Mouse (Mus musculus): ENCODE results near the gene Cabp4. TPM values are rescaled to one million over a fixed set of nuclear protein-coding genes. Genes with fewer than 3 reads are reported as not detected.

The Cabp4 gene
- polyA plus RNA-seq, 1 experiment from 2014 or later: not detected

- no peaks in the 10 kb centered on the region for H3K27me3 ChIP-seq (replicated peaks; ENCODE audit: control insufficient read depth, insufficient read depth, low read length)
- no peak for DNase-seq (ENCODE audit: low spot score)
- no peaks in the 10 kb centered on the region for H3K9me3 ChIP-seq (ENCODE audit: control insufficient read depth, low read length)
- H3K4me2 ChIP-seq (ENCODE audit: low read depth, low read length): no peak overlapping the region
- H3K36me3 ChIP-seq (ENCODE audit: control insufficient read depth, insufficient read depth, low read length): no peaks in the 10 kb centered on the region
- H3K4me3 ChIP-seq (ENCODE audit: low read depth, low read length): no peak overlapping the region
- no peak overlapping the region for H3K27ac ChIP-seq (replicated peaks; ENCODE audit: low read depth, low read length)
- H3K4me1 ChIP-seq (ENCODE audit: control insufficient read depth, insufficient read depth, low read length): peaks cover 16% of the 10 kb centered on the region
- WGBS: 90% methylated on average over 9 of the region's 10 CpGs
- ATAC-seq (ENCODE audit: low read depth): no peak
- no peak overlapping the region for H3K9ac ChIP-seq (ENCODE audit: low read depth, low read length)
Measured at GRCm38 (mm10) chr19:4170723-4171392, 27.0 kb upstream of the Cabp4 start.

DNA sequence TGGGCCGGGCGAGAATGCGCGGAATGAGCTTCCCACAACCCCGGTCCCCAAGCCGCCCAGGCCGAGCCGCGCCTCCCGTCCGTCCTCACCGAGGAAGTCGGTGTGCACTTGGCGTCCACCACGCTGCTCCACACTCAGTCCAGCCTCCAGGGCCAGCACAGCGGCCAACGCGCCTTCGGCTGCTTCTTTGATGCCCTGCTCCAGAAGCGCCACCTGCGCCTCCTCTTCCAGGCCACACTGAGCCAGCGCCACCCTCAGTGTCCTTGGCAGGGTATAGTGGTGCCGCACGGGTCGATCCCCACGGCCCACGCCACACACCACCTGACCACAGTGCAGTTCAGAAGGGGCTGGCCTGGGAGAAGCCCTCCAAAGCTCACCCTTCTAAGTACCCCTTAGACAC is 26.0 kb upstream of the Cabp4 start:
- DNase-seq (ENCODE audit: low spot score) (no peak), ATAC-seq (ENCODE audit: low read depth) (peak; percentile 34)
- no peaks in the 10 kb centered on the region for H3K27me3 ChIP-seq (replicated peaks; ENCODE audit: control insufficient read depth, insufficient read depth, low read length)
- peak overlapping the region; percentile 87 for H3K9ac ChIP-seq (ENCODE audit: low read depth, low read length)
- 7% methylated on average over 18 of the region's 27 CpGs for WGBS
- peak overlapping the region; percentile 55 for H3K4me3 ChIP-seq (ENCODE audit: low read depth, low read length)
- peaks cover 11% of the 10 kb centered on the region for H3K4me1 ChIP-seq (ENCODE audit: control insufficient read depth, insufficient read depth, low read length)
- peak overlapping the region; percentile 96 for H3K4me2 ChIP-seq (ENCODE audit: low read depth, low read length)
- no peaks in the 10 kb centered on the region for H3K36me3 ChIP-seq (ENCODE audit: control insufficient read depth, insufficient read depth, low read length)
- H3K9me3 ChIP-seq (ENCODE audit: control insufficient read depth, low read length): no peaks in the 10 kb centered on the region
- H3K27ac ChIP-seq (replicated peaks; ENCODE audit: low read depth, low read length): peak overlapping the region; percentile 90

- no peaks in the 10 kb centered on the region for H3K27me3 ChIP-seq (replicated peaks; ENCODE audit: control insufficient read depth, insufficient read depth, low read length)
- peak overlapping the region; percentile 96 for H3K4me2 ChIP-seq (ENCODE audit: low read depth, low read length)
- H3K36me3 ChIP-seq (ENCODE audit: control insufficient read depth, insufficient read depth, low read length): no peaks in the 10 kb centered on the region
- peaks cover 11% of the 10 kb centered on the region for H3K4me1 ChIP-seq (ENCODE audit: control insufficient read depth, insufficient read depth, low read length)
- DNase-seq (ENCODE audit: low spot score) (peak; percentile 99), ATAC-seq (ENCODE audit: low read depth) (peak; percentile 96)
- under 1% methylated on average over 41 of the region's 43 CpGs for WGBS
- H3K9ac ChIP-seq (ENCODE audit: low read depth, low read length): peak overlapping the region; percentile 87
- peak overlapping the region; percentile 55 for H3K4me3 ChIP-seq (ENCODE audit: low read depth, low read length)
- H3K27ac ChIP-seq (replicated peaks; ENCODE audit: low read depth, low read length): peak overlapping the region; percentile 90
- H3K9me3 ChIP-seq (ENCODE audit: control insufficient read depth, low read length): no peaks in the 10 kb centered on the region
Measured at GRCm38 (mm10) chr19:4169378-4169784, 25.5 kb upstream of the Cabp4 start.

GRCm38 (mm10) chr19:4166678-4167476 is 23.0 kb upstream of the Cabp4 start:
- no peaks in the 10 kb centered on the region for H3K9me3 ChIP-seq (ENCODE audit: control insufficient read depth, low read length)
- H3K27ac ChIP-seq (replicated peaks; ENCODE audit: low read depth, low read length): no peak overlapping the region
- peaks cover under 1% of the 10 kb centered on the region; the same call in 1 of the 2 replicates for H3K36me3 ChIP-seq (ENCODE audit: control insufficient read depth, insufficient read depth, low read length)
- DNase-seq (ENCODE audit: low spot score) (no peak), ATAC-seq (ENCODE audit: low read depth) (no peak)
- H3K4me2 ChIP-seq (ENCODE audit: low read depth, low read length): no peak overlapping the region
- no peak overlapping the region for H3K4me3 ChIP-seq (ENCODE audit: low read depth, low read length)
- WGBS: 78% methylated on average over 8 of the region's 9 CpGs
- no peak overlapping the region for H3K9ac ChIP-seq (ENCODE audit: low read depth, low read length)
- H3K4me1 ChIP-seq (ENCODE audit: control insufficient read depth, insufficient read depth, low read length): peaks cover 20% of the 10 kb centered on the region
- no peaks in the 10 kb centered on the region for H3K27me3 ChIP-seq (replicated peaks; ENCODE audit: control insufficient read depth, insufficient read depth, low read length)

GRCm38 (mm10) chr19:4164721-4165120 is 20.9 kb upstream of the Cabp4 start:
- H3K4me1 ChIP-seq (ENCODE audit: control insufficient read depth, insufficient read depth, low read length): peaks cover 11% of the 10 kb centered on the region
- H3K4me2 ChIP-seq (ENCODE audit: low read depth, low read length): no peak overlapping the region
- 72% methylated on average over 2 of the region's 2 CpGs for WGBS
- no peak for ATAC-seq (ENCODE audit: low read depth)
- no peak overlapping the region for H3K27ac ChIP-seq (replicated peaks; ENCODE audit: low read depth, low read length)
- no peak overlapping the region for H3K4me3 ChIP-seq (ENCODE audit: low read depth, low read length)
- no peak overlapping the region for H3K9ac ChIP-seq (ENCODE audit: low read depth, low read length)
- H3K9me3 ChIP-seq (ENCODE audit: control insufficient read depth, low read length): no peaks in the 10 kb centered on the region
- DNase-seq (ENCODE audit: low spot score): no peak
- no peaks in the 10 kb centered on the region for H3K27me3 ChIP-seq (replicated peaks; ENCODE audit: control insufficient read depth, insufficient read depth, low read length)
- H3K36me3 ChIP-seq (ENCODE audit: control insufficient read depth, insufficient read depth, low read length): peaks cover 19% of the 10 kb centered on the region

DNA sequence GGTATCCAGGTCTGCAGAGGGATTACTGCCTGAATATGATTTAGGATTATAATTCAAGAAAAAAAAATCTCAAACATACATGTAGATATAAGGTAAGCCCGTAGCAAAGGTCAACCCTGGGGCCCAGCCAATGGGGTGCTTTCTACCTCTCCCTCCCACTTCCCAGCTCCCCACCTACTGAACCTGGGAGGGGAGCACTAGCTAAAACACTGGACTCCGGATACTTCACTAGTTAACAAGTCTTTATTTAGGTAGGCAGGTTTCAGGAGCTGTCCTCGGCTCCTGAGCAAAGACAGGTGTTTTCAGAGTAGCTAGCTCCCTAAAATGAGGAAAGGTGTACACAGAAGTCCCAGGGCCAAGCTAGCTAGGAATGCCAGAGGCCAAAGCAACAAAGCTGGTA is 20.3 kb upstream of the Cabp4 start:
- DNase-seq (ENCODE audit: low spot score): no peak
- Histone ChIP-seq H3K4me2 (ENCODE audit: low read depth, low read length) (0 out of 2 replicates have a peak overlapping the region, but pooled peaks have one; percentile 95), H3K27ac (replicated peaks; ENCODE audit: low read depth, low read length) (no peak overlapping the region), H3K27me3 (replicated peaks; ENCODE audit: control insufficient read depth, insufficient read depth, low read length) (no peaks in the 10 kb centered on the region), H3K4me1 (ENCODE audit: control insufficient read depth, insufficient read depth, low read length) (peaks cover 10% of the 10 kb centered on the region; the same call in 1 of the 2 replicates), H3K4me3 (ENCODE audit: low read depth, low read length) (no peak overlapping the region), H3K9me3 (ENCODE audit: control insufficient read depth, low read length) (no peaks in the 10 kb centered on the region), H3K36me3 (ENCODE audit: control insufficient read depth, insufficient read depth, low read length) (peaks cover 25% of the 10 kb centered on the region), H3K9ac (ENCODE audit: low read depth, low read length) (no peak overlapping the region)
- ATAC-seq (ENCODE audit: low read depth): no peak
- WGBS: 80% methylated on average over 3 of the region's 3 CpGs

- peak overlapping the region; percentile 89 for H3K9ac ChIP-seq (ENCODE audit: low read depth, low read length)
- H3K27ac ChIP-seq (replicated peaks; ENCODE audit: low read depth, low read length): peak overlapping the region; percentile 67
- no peaks in the 10 kb centered on the region for H3K9me3 ChIP-seq (ENCODE audit: control insufficient read depth, low read length)
- ATAC-seq (ENCODE audit: low read depth) (no peak), DNase-seq (ENCODE audit: low spot score) (no peak)
- WGBS: 33% methylated on average over 4 of the region's 4 CpGs
- peak overlapping the region; percentile 95 for H3K4me2 ChIP-seq (ENCODE audit: low read depth, low read length)
- H3K4me1 ChIP-seq (ENCODE audit: control insufficient read depth, insufficient read depth, low read length): peaks cover 10% of the 10 kb centered on the region; the same call in 1 of the 2 replicates
- peaks cover 31% of the 10 kb centered on the region for H3K36me3 ChIP-seq (ENCODE audit: control insufficient read depth, insufficient read depth, low read length)
- no peaks in the 10 kb centered on the region for H3K27me3 ChIP-seq (replicated peaks; ENCODE audit: control insufficient read depth, insufficient read depth, low read length)
- H3K4me3 ChIP-seq (ENCODE audit: low read depth, low read length): peak overlapping the region; percentile 82
Measured at GRCm38 (mm10) chr19:4163543-4163887, 19.7 kb upstream of the Cabp4 start.

DNA sequence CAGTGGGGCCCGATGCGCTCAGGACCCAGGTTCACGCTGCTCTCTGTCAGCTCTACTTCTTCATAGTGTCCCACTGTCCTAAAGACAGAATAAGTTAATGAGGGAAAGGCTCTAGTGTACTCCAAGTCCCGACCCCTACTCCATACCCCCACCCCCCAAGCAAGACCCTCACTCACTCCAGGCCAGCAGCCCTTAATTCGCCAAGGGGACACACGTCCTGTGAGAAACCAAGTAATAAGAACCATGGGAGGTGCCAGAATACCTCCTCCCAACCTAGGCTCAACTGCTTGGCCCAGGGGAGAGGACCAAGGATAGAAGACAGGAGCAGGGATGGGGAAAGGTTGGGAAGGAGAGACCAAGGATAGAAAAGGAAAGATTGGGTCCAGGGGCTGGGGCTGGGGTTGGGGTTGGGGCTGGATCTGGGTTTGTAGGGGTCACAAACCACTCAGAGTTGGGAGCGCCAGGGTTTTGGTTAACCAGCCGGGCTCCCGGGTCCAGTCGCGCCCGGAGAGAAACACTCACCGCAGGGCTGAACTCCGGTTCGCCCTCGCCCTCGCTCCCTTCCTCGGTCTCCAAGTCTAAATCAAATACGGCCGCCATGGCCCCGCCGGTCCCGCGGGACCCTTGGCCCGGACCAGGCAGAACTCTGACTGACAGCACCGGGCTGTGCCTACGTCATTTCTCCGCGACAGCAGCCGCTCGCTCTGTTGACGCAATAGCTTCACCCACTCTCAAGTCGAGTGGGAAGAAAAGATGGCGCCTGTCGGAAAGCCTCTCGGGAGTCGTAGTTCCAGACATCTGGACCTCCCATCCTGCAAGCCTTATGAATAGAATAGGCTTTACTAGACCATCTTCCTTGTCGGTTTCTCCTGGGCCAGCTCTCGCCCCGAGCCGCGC is 19.1 kb upstream of the Cabp4 start, which contains the start of gene Rps6kb2:
TSS of gene Rps6kb2 (minus strand) at position 709 of the 897 bp plus-strand sequence.
- peaks cover 37% of the 10 kb centered on the region for H3K36me3 ChIP-seq (ENCODE audit: control insufficient read depth, insufficient read depth, low read length)
- peak within 1 kb of the TSS; percentile 82 for H3K4me3 ChIP-seq (ENCODE audit: low read depth, low read length)
- H3K4me1 ChIP-seq (ENCODE audit: control insufficient read depth, insufficient read depth, low read length): peaks cover 10% of the 10 kb centered on the region; the same call in 1 of the 2 replicates
- DNase-seq (ENCODE audit: low spot score) (peak; percentile 99), ATAC-seq (ENCODE audit: low read depth) (peak; percentile 92)
- H3K9ac ChIP-seq (ENCODE audit: low read depth, low read length): peak within 1 kb of the TSS; percentile 89
- H3K4me2 ChIP-seq (ENCODE audit: low read depth, low read length): peak within 1 kb of the TSS; percentile 95
- no peaks in the 10 kb centered on the region for H3K9me3 ChIP-seq (ENCODE audit: control insufficient read depth, low read length)
- H3K27me3 ChIP-seq (replicated peaks; ENCODE audit: control insufficient read depth, insufficient read depth, low read length): no peaks in the 10 kb centered on the region
- peak within 1 kb of the TSS; percentile 67 for H3K27ac ChIP-seq (replicated peaks; ENCODE audit: low read depth, low read length)
- 11% methylated on average over 24 of the region's 42 CpGs for WGBS
